Mouse (Mus musculus) heart, embryonic 16.5 days (tissue): Measurements from ENCODE around the gene Fndc11. TPM values are rescaled to one million over a fixed set of nuclear protein-coding genes. Genes with fewer than 3 reads are reported as not detected.
A peak's percentile ranks its signal among the peaks of the same experiment; 100 is the strongest.

ENCODE experiments used
- ATAC-seq: fragments of 200-750 bp; cut with Nextera tagmentation; replicated peaks from 2 replicates; pipeline ENCODE4 v1.8.0; 2017; ENCODE audit warnings: moderate number of reproducible peaks; ENCODE audit not compliant: insufficient read depth, low FRiP score; ENCODE audit errors: extremely low read depth
- H3K27ac ChIP-seq: fragments of 300-500 bp; sonication (generic); 2 replicates; pipeline ENCODE4 v1.5.1; 2014; ENCODE audit warnings: mild to moderate bottlenecking, low read length, control low read depth, moderate library complexity
- H3K27me3 ChIP-seq: fragments of 300-500 bp; sonication (generic); 2 replicates; pipeline ENCODE4 v1.6.1; 2014; ENCODE audit warnings: low read length, mixed read lengths; ENCODE audit not compliant: control insufficient read depth, insufficient read depth
- H3K36me3 ChIP-seq: fragments of 300-500 bp; sonication (generic); 2 replicates; pipeline ENCODE4 v1.6.1; 2014; ENCODE audit not compliant: control insufficient read depth, insufficient read depth
- H3K4me1 ChIP-seq: fragments of 300-500 bp; sonication (generic); 2 replicates; pipeline ENCODE4 v1.6.1; 2014; ENCODE audit warnings: low read length, mixed read lengths; ENCODE audit not compliant: control insufficient read depth, insufficient read depth
- H3K4me2 ChIP-seq: fragments of 300-500 bp; sonication (generic); 2 replicates; pipeline ENCODE4 v1.6.1; 2014; ENCODE audit warnings: low read depth, mild to moderate bottlenecking, control low read depth, low read length
- H3K4me3 ChIP-seq: fragments of 300-500 bp; sonication (generic); 2 replicates; pipeline ENCODE4 v1.5.1; 2014; ENCODE audit warnings: mild to moderate bottlenecking, control low read depth, low read length
- H3K9ac ChIP-seq: fragments of 300-500 bp; sonication (generic); 2 replicates; pipeline ENCODE4 v1.6.1; 2014; ENCODE audit warnings: low read length, control low read depth
- H3K9me3 ChIP-seq: fragments of 300-500 bp; sonication (generic); replicated peaks from 2 replicates; pipeline ENCODE4 v1.6.1; 2016; ENCODE audit warnings: low read length; ENCODE audit not compliant: control insufficient read depth
- WGBS: fragments of 180-500 bp; shearing (Covaris S2); extraction: QIAGEN DNeasy Blood & Tissue Kit; methylation state at CpG from one replicate; pipeline ENCODE4 v1.1.7; 2014; 5-methylcytosine and 5-hydroxymethylcytosine counted together
- polyA plus RNA-seq: library from polyadenylated mRNA; unstranded; fragments of >200 nt; fragmentation: Nextera tagmentation; extraction: Ambion mirVana; gene quantifications from 2 replicates; pipeline ENCODE4 v1.2.1, GENCODE M21; 2015

Fndc11 gene
- polyA plus RNA-seq, 1 experiment from 2014 or later, result 0.20 TPM

DNA sequence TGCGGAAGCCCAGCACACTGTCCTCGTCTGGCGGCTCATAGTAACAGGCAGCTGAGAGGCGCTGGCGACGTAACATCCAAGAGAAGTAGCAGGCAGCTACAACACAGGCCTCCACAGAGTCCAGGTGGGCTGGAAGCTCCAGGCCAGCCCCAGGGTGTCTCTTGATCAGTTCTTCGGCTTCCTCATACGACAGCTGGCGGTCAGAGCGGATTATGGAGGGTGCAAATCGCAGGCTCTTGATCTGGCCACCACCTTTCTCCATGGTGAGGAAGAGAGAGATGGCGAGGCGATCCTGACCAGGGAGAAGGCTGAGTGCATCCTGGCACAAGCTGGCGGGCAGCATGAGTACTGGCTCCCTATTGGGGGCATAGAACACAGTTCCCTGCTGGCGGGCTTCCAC lies 13.6 kb downstream of the Fndc11 start:
- WGBS, result 86% methylated on average over 15 of the region's 15 CpGs
- ATAC-seq, result no peak
- Histone ChIP-seq H3K4me2 (no peak overlapping the region), H3K9me3 (no peaks in the 10 kb centered on the region), H3K27me3 (no peaks in the 10 kb centered on the region), H3K4me3 (no peak overlapping the region), H3K9ac (no peak overlapping the region), H3K4me1 (no peaks in the 10 kb centered on the region), H3K36me3 (no peaks in the 10 kb centered on the region), H3K27ac (no peak overlapping the region)

DNA sequence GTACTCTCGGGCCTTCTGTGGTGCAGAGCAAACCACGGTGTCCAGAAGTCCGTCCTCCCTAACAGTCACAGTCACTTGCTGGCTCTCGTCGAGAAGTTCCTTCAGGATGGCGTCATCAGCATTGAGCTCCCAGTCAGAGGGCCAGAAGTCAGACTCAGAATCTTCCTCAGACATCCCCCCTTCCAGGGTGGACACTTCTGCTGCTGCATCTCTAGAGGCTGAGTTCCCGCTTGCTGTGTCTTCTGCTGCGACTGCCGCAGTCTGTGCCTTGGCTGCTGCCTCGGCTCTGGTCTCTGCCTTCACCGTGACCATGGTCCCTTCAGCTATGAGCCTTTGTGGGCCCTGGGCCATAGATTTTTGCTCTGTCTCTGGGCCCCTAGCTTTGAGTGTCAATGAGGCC lies 14.9 kb downstream of the Fndc11 start:
- no peak for ATAC-seq
- H3K4me1 ChIP-seq, result no peaks in the 10 kb centered on the region
- H3K4me2 ChIP-seq, result no peak overlapping the region
- H3K36me3 ChIP-seq, result no peaks in the 10 kb centered on the region
- H3K4me3 ChIP-seq, result no peak overlapping the region
- H3K9ac ChIP-seq, result no peak overlapping the region
- no peaks in the 10 kb centered on the region for H3K27me3 ChIP-seq
- no peak overlapping the region for H3K27ac ChIP-seq
- no peaks in the 10 kb centered on the region for H3K9me3 ChIP-seq
- WGBS, result 85% methylated on average over 11 of the region's 11 CpGs

DNA sequence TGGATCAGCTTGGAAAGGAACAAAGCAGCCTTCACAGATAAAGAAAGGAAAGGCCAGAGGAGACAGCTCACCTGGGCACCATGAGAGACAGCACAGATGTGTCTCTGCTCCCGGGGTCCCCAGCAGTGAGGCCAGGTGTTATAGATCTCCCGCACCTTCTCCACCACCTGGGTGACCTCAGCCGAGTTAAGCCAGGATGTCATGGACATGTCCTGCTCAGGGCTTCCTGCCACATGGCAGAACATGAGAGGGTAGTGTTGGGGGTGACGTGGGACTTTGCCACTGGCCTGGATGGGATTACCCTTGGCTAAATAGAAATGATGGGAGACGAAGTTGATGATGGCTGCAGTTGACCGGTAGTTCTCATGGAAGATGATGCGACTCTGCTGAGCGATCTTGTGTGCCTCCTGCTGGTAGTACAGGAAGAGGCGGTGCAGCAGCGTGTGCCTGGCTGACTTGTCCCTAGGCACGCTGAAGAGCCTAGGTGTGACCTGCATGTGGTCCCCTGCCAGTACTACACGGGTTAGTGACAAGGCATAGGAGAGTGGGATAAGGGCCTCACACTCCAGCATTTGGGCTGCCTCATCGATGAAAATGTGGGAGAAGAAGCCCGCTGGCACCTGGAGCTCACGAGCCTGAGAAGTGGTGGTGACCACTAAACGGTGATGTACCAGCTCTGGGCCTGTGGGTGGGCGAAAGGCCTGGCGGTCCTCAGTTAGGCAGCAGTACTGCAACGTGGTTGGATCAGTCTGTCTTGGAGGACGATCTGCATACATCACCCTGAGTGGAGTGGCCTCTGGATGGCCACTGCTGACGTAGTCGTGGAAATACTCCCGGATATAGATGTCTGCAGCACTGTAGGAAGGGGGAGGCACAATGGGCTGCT lies 16.1 kb downstream of the Fndc11 start:
- Histone ChIP-seq H3K36me3 (no peaks in the 10 kb centered on the region), H3K9ac (no peak overlapping the region), H3K27me3 (no peaks in the 10 kb centered on the region), H3K4me3 (no peak overlapping the region), H3K27ac (no peak overlapping the region), H3K4me2 (no peak overlapping the region), H3K4me1 (no peaks in the 10 kb centered on the region; the same call in 1 of the 2 replicates), H3K9me3 (no peaks in the 10 kb centered on the region)
- 79% methylated on average over 23 of the region's 23 CpGs for WGBS
- ATAC-seq, result no peak

DNA sequence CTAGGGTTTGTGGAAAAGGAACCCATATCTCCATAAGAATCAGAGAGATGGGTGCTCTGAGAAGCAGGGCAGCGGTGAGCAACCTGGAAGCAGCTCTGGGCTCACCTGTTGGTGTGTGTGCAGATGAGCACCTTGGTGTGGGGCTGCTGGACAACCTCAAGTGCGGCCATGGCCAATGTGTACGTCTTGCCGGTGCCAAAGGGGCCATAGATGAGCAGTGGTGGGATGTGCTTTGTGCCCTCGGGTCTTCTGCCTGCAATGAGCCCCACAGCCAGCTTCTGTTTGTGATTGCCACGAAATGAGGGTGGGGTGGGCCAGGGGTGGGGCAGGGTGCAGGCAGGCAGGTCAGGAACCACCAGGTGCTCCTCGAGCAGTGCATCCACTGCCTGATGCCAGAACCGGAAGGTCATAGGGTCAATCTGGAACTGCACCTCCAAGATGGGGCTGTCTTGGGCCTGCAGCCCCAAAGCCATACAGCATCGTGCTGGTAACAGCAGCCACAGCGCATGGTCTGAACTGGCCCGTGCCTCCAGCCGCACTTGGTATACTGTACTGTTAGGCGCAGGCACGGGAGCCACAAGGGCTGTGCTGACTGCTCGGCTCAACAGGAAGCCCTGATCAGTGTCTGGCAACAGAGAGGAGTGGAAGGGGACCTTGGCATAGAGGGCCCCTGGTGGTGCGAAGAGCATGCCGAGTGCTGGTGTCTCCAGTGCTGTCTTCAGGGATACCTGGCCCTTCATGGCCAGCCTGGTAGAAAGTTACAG lies 17.6 kb downstream of the Fndc11 start:
- H3K9me3 ChIP-seq, result no peaks in the 10 kb centered on the region
- no peak overlapping the region for H3K4me3 ChIP-seq
- H3K4me1 ChIP-seq, result peaks cover 4% of the 10 kb centered on the region
- H3K36me3 ChIP-seq, result no peaks in the 10 kb centered on the region
- no peaks in the 10 kb centered on the region for H3K27me3 ChIP-seq
- H3K27ac ChIP-seq, result no peak overlapping the region
- 86% methylated on average over 17 of the region's 17 CpGs for WGBS
- H3K4me2 ChIP-seq, result no peak overlapping the region
- no peak overlapping the region for H3K9ac ChIP-seq
- no peak for ATAC-seq

DNA sequence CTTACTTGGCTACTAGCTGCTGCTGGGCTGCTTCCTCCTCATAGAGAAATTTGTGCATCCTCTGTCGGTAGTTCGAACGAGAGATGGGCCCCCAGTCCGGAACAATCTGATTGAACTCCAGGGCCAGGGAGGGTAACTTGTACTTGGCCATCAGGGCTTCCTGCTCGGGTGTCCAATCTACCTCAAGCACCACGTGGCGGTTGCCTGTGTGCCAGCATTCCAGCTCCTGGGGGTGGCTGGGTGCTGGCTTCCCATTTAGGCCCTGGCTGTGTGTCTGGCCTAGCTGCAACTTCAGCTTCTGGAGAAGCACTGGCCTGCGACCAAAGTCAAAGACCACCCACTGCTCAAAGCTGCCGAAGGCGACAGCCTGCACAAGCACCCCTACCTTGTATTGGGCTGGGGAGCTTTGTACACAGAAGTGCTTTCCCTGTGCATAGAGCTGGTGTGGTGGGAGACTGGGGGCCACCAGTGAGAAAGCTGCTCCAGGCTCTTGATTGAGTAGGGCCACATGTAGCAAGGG lies 18.3 kb downstream of the Fndc11 start:
- no peak for ATAC-seq
- WGBS, result 76% methylated on average over 10 of the region's 10 CpGs
- Histone ChIP-seq H3K4me1 (peaks cover 5% of the 10 kb centered on the region), H3K4me3 (no peak overlapping the region), H3K27ac (no peak overlapping the region), H3K27me3 (no peaks in the 10 kb centered on the region), H3K4me2 (no peak overlapping the region), H3K36me3 (no peaks in the 10 kb centered on the region), H3K9ac (no peak overlapping the region), H3K9me3 (no peaks in the 10 kb centered on the region)

DNA sequence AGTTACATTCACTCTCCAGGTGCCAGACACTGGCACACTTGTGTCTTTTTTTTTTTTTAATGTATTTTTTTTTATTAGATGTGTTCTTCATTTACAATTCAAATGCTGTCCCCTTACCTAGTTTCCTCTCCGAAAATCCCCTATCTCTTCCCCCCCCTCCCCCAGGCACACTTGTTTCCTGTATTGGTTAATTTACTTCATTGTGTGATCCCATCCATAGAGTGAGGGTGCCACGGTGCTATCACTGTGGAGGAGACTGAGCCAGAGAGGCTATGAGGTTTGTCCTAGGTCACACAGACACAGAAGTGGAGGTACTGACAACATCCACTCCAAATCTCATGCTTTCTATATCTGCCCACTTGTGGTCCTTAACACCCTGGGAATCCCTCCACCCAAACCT lies 19.0 kb downstream of the Fndc11 start:
- no peaks in the 10 kb centered on the region for H3K36me3 ChIP-seq
- no peak for ATAC-seq
- H3K4me3 ChIP-seq, result no peak overlapping the region
- H3K9ac ChIP-seq, result no peak overlapping the region
- no peak overlapping the region for H3K4me2 ChIP-seq
- no peaks in the 10 kb centered on the region for H3K9me3 ChIP-seq
- no peak overlapping the region for H3K27ac ChIP-seq
- peaks cover 5% of the 10 kb centered on the region for H3K4me1 ChIP-seq
- 64% methylated on average over 2 of the region's 2 CpGs for WGBS
- H3K27me3 ChIP-seq, result no peaks in the 10 kb centered on the region

DNA sequence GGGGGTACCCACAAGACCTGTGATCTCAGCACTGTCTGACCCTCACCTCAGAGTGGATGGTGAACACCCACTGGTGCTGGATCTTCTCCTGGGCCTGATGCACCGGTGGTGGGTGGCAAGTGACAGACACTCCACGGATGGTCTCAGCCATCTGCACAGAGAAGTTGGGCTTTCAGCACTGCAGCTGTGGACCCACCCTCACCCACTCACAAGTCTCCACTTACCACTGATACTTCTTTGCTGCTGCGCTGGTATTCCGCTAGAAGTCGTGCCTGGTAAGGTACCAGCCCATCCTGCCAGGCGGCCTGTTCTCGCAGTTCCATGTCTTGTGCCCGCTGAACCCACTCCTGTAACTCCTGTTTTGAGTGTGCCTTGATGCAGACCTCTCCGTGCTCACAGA lies 19.4 kb downstream of the Fndc11 start:
- 90% methylated on average over 9 of the region's 9 CpGs for WGBS
- Histone ChIP-seq H3K36me3 (no peaks in the 10 kb centered on the region), H3K27ac (no peak overlapping the region), H3K4me2 (no peak overlapping the region), H3K4me1 (peaks cover 5% of the 10 kb centered on the region), H3K4me3 (no peak overlapping the region), H3K9me3 (no peaks in the 10 kb centered on the region), H3K9ac (no peak overlapping the region), H3K27me3 (no peaks in the 10 kb centered on the region)
- no peak for ATAC-seq

DNA sequence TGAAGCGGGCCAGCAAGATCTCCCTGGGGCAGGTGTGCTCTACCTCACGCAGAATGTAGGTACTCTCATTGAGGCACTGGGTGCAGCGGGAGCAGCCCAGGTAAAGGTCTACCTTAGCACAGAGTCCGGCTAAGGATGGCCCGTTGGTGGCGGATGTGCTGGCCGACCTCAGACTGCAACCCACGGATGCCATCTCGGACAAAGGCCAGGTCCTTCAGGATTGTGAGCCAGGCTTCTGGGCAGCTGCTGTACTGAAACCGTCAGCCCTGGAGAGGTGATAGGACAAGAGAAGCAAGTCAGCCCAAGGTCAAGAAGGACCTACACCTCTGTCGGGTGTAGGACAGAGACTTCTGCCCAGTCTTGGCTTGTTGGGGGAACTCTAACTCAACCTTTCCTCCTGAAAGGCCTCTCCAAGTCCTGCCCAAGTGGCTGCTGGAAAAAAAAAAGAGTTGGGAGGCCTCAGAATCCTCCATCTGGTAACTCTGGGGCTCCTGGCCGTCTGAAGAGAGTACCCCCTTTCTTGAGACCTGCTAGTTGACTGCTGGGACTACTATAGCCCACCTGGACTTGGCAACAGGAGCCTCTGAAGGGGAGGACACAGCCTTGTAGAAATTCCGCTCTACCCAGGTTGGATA lies 21.1 kb downstream of the Fndc11 start:
- no peaks in the 10 kb centered on the region for H3K36me3 ChIP-seq
- peaks cover 5% of the 10 kb centered on the region for H3K4me1 ChIP-seq
- ATAC-seq, result no peak
- no peak overlapping the region for H3K27ac ChIP-seq
- H3K9ac ChIP-seq, result peak overlapping the region; percentile 72
- H3K4me2 ChIP-seq, result peak overlapping the region; percentile 67
- peak overlapping the region; percentile 56 for H3K4me3 ChIP-seq
- WGBS, result 86% methylated on average over 13 of the region's 13 CpGs
- H3K27me3 ChIP-seq, result no peaks in the 10 kb centered on the region
- no peaks in the 10 kb centered on the region for H3K9me3 ChIP-seq
